Mouse (Mus musculus): Measurements from ENCODE around the gene Plcb3. TPM values are rescaled to one million over a fixed set of nuclear protein-coding genes. Genes with fewer than 3 reads are reported as not detected.

The Plcb3 gene
- total and polyA plus RNA-seq, 3 experiments = 9.9 to 21.0 (median 14.1) TPM

DNA sequence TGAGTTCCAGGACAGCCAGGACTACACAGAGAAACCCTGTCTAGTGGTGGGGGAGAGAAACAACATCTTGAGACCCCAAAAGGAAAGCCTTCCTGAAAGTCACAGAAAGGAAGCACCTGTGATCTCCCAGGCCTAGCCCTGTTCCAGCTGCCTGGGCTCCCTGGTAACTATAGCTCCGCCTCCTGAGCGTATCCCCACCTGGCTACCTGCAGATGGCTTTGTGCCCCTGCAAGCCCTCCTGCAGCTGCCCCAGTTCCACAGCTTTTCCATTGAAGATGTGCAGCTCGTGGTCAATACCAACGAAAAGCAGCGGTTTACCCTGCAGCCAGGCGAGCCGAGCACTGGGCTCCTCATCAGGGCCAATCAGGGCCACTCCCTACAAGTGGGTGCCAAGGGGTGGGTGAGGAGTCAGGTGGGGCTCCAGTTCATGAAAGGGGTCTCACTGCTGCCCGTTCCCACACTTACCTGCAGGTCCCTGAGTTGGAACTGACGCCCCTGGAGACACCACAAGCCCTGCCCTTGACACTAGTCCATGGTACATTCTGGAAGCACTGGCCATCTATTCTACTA, 21.5 kb upstream of the Plcb3 start:
- Histone ChIP-seq H3K4me1 (ENCODE audit: insufficient read depth, low read depth, low read length) (peaks cover 50% of the 10 kb centered on the region), H3K27me3 (ENCODE audit: insufficient read depth, low read length) (no peaks in the 10 kb centered on the region; the same call in 1 of the 2 replicates), H3K4me3 (ENCODE audit: low read depth, low read length) (no peak overlapping the region), H3K36me3 (replicated peaks) (peaks cover 75% of the 10 kb centered on the region), H3K9me3 (replicated peaks) (no peaks in the 10 kb centered on the region)
- ATAC-seq (ENCODE audit: extremely low read depth, insufficient number of reproducible peaks, low FRiP score, poor library complexity, severe bottlenecking) = no peak
- no peak for DNase-seq (ENCODE audit: low spot score)
- TF ChIP-seq CTCF (IDR thresholded peaks at IDR 0.05; ENCODE audit: low read depth, low read length) (no peak), GATA2 (IDR thresholded peaks at IDR 0.05; ENCODE audit: borderline replicate concordance, low read depth, low read length) (no peak), GATA1 (IDR thresholded peaks at IDR 0.05; ENCODE audit: borderline replicate concordance, low read length) (no peak), TAL1 (conservative IDR thresholded peaks at IDR 0.05; ENCODE audit: low read depth, low read length) (no peak), POLR2AphosphoS5 (IDR thresholded peaks at IDR 0.05; ENCODE audit: insufficient replicate concordance, low read depth, low read length) (no peak)

DNA sequence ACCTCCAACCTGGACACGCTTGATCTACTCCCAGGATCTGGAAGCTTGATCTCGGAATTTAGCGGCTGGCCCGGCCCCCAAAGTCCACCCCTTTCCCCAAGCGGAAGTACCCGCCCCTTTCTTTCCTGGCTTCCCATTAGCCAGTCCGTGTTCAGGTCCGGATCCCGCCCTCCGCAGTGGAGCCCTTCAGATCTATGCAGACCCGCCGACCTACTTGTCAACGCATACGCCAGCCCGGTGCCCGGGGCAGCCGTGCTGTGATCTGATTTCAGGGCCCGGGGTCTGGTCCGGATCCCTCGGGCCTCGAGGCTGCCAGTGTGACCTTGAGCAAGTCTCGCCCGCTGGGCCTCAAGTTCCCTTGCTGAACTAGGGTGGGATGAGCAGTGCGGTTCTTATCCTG, 19.7 kb upstream of the Plcb3 start, which contains the start of the genes Nudt22 and Trpt1:
Gene Nudt22, minus strand, starts transcription at position 112 of the 400 bp plus-strand sequence.
Gene Trpt1, plus strand, starts transcription at position 126 of the 400 bp plus-strand sequence.
- H3K36me3 ChIP-seq (replicated peaks) = peaks cover 57% of the 10 kb centered on the region
- DNase-seq (ENCODE audit: low spot score) (peak; percentile 82), ATAC-seq (ENCODE audit: extremely low read depth, insufficient number of reproducible peaks, low FRiP score, poor library complexity, severe bottlenecking) (peak; percentile 28; the same call in 1 of the 2 replicates)
- no peak for TF ChIP-seq TAL1 (conservative IDR thresholded peaks at IDR 0.05; ENCODE audit: low read depth, low read length)
- no peak for TF ChIP-seq GATA2 (IDR thresholded peaks at IDR 0.05; ENCODE audit: borderline replicate concordance, low read depth, low read length)
- TF ChIP-seq CTCF (IDR thresholded peaks at IDR 0.05; ENCODE audit: low read depth, low read length) = no peak
- no peak for TF ChIP-seq GATA1 (IDR thresholded peaks at IDR 0.05; ENCODE audit: borderline replicate concordance, low read length)
- TF ChIP-seq POLR2AphosphoS5 (IDR thresholded peaks at IDR 0.05; ENCODE audit: insufficient replicate concordance, low read depth, low read length) = no peak
- H3K27me3 ChIP-seq (ENCODE audit: insufficient read depth, low read length) = no peaks in the 10 kb centered on the region; the same call in 1 of the 2 replicates
- peaks cover 59% of the 10 kb centered on the region for H3K4me1 ChIP-seq (ENCODE audit: insufficient read depth, low read depth, low read length)
- H3K9me3 ChIP-seq (replicated peaks) = no peaks in the 10 kb centered on the region
- H3K4me3 ChIP-seq (ENCODE audit: low read depth, low read length) = peak within 1 kb of the TSS; percentile 76

- Histone ChIP-seq H3K27me3 (ENCODE audit: insufficient read depth, low read length) (no peaks in the 10 kb centered on the region; the same call in 1 of the 2 replicates), H3K9me3 (replicated peaks) (no peaks in the 10 kb centered on the region), H3K4me1 (ENCODE audit: insufficient read depth, low read depth, low read length) (peaks cover 62% of the 10 kb centered on the region), H3K36me3 (replicated peaks) (peaks cover 56% of the 10 kb centered on the region), H3K4me3 (ENCODE audit: low read depth, low read length) (peak overlapping the region; percentile 76)
- no peak; the same call in 1 of the 2 replicates for TF ChIP-seq TAL1 (conservative IDR thresholded peaks at IDR 0.05; ENCODE audit: low read depth, low read length)
- TF ChIP-seq GATA2 (IDR thresholded peaks at IDR 0.05; ENCODE audit: borderline replicate concordance, low read depth, low read length) = no peak
- no peak for TF ChIP-seq POLR2AphosphoS5 (IDR thresholded peaks at IDR 0.05; ENCODE audit: insufficient replicate concordance, low read depth, low read length)
- no peak for TF ChIP-seq CTCF (IDR thresholded peaks at IDR 0.05; ENCODE audit: low read depth, low read length)
- no peak for TF ChIP-seq GATA1 (IDR thresholded peaks at IDR 0.05; ENCODE audit: borderline replicate concordance, low read length)
- peak; percentile 41 for DNase-seq (ENCODE audit: low spot score)
- ATAC-seq (ENCODE audit: extremely low read depth, insufficient number of reproducible peaks, low FRiP score, poor library complexity, severe bottlenecking) = no peak
Observed at GRCm38 (mm10) chr19:6995255-6995991, 19.2 kb upstream of the Plcb3 start.

DNA sequence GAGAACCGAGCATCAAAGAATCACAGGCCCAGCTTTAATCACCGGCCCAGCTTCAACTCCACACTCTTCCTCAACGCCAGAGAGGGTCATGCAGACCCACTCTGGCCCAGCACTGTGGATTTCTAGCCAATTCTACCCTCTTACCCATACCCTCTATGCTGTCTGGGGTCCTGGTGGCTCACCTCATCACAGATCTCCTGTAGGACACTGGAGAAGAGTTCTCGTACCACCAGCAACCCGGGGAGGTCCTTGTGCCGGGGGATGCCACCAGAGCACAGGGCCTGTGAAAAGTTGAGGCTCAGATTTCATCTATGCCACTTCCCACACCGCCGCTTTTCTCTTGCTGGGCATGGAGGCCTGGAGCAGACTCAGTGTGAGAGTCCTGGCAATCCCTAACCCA, 18.2 kb upstream of the Plcb3 start:
- Histone ChIP-seq H3K27me3 (ENCODE audit: insufficient read depth, low read length) (no peaks in the 10 kb centered on the region; the same call in 1 of the 2 replicates), H3K9me3 (replicated peaks) (no peaks in the 10 kb centered on the region), H3K4me1 (ENCODE audit: insufficient read depth, low read depth, low read length) (peaks cover 68% of the 10 kb centered on the region), H3K36me3 (replicated peaks) (peaks cover 53% of the 10 kb centered on the region), H3K4me3 (ENCODE audit: low read depth, low read length) (peak overlapping the region; percentile 76)
- no peak for ATAC-seq (ENCODE audit: extremely low read depth, insufficient number of reproducible peaks, low FRiP score, poor library complexity, severe bottlenecking)
- DNase-seq (ENCODE audit: low spot score) = no peak
- no peak for TF ChIP-seq POLR2AphosphoS5 (IDR thresholded peaks at IDR 0.05; ENCODE audit: insufficient replicate concordance, low read depth, low read length)
- TF ChIP-seq CTCF (IDR thresholded peaks at IDR 0.05; ENCODE audit: low read depth, low read length) = no peak
- TF ChIP-seq GATA1 (IDR thresholded peaks at IDR 0.05; ENCODE audit: borderline replicate concordance, low read length) = no peak
- no peak for TF ChIP-seq TAL1 (conservative IDR thresholded peaks at IDR 0.05; ENCODE audit: low read depth, low read length)
- no peak for TF ChIP-seq GATA2 (IDR thresholded peaks at IDR 0.05; ENCODE audit: borderline replicate concordance, low read depth, low read length)

GRCm38 (mm10) chr19:6994002-6994401, 17.7 kb upstream of the Plcb3 start:
- no peak for ATAC-seq (ENCODE audit: extremely low read depth, insufficient number of reproducible peaks, low FRiP score, poor library complexity, severe bottlenecking)
- H3K4me1 ChIP-seq (ENCODE audit: insufficient read depth, low read depth, low read length) = peaks cover 68% of the 10 kb centered on the region
- no peak overlapping the region for H3K4me3 ChIP-seq (ENCODE audit: low read depth, low read length)
- H3K27me3 ChIP-seq (ENCODE audit: insufficient read depth, low read length) = no peaks in the 10 kb centered on the region
- DNase-seq (ENCODE audit: low spot score) = no peak
- no peak for TF ChIP-seq TAL1 (conservative IDR thresholded peaks at IDR 0.05; ENCODE audit: low read depth, low read length)
- TF ChIP-seq GATA1 (IDR thresholded peaks at IDR 0.05; ENCODE audit: borderline replicate concordance, low read length) = no peak
- TF ChIP-seq POLR2AphosphoS5 (IDR thresholded peaks at IDR 0.05; ENCODE audit: insufficient replicate concordance, low read depth, low read length) = no peak
- TF ChIP-seq GATA2 (IDR thresholded peaks at IDR 0.05; ENCODE audit: borderline replicate concordance, low read depth, low read length) = no peak
- no peak for TF ChIP-seq CTCF (IDR thresholded peaks at IDR 0.05; ENCODE audit: low read depth, low read length)
- peaks cover 53% of the 10 kb centered on the region for H3K36me3 ChIP-seq (replicated peaks)
- no peaks in the 10 kb centered on the region for H3K9me3 ChIP-seq (replicated peaks)
